Mouse (Mus musculus) myocyte (in vitro differentiated cells): ENCODE results near the gene Slc16a10. TPM values are rescaled to one million over a fixed set of nuclear protein-coding genes. Genes with fewer than 3 reads are reported as not detected.

ENCODE experiments used
- H3K27me3 ChIP-seq: one replicate; pipeline ENCODE4 v1.6.1; 2011; ENCODE audit not compliant: control insufficient read depth, insufficient read depth, insufficient read length
- H3K36me3 ChIP-seq: one replicate; pipeline ENCODE4 v1.6.1; 2011; ENCODE audit not compliant: control insufficient read depth, insufficient read depth
- H3K4me2 ChIP-seq: one replicate; pipeline ENCODE4 v1.6.1; 2011; ENCODE audit warnings: low read depth, control low read depth
- H3K4me3 ChIP-seq: one replicate; pipeline ENCODE4 v1.5.1; 2011; ENCODE audit warnings: mild to moderate bottlenecking, control low read depth, moderate library complexity
- H3K79me2 ChIP-seq: one replicate; pipeline ENCODE4 v1.6.1; 2011; ENCODE audit not compliant: control insufficient read depth, insufficient read depth
- H3ac ChIP-seq: one replicate; pipeline ENCODE4 v1.6.1; 2011; ENCODE audit not compliant: control insufficient read depth, insufficient read length
- CEBPB ChIP-seq: IDR thresholded peaks from 2 replicates; pipeline ENCODE4 v1.6.1; 2011; ENCODE audit warnings: mild to moderate bottlenecking, moderate library complexity; ENCODE audit not compliant: poor library complexity, insufficient read depth, severe bottlenecking
- E2F4 ChIP-seq: IDR thresholded peaks from one replicate; pipeline ENCODE4 v1.6.1; 2011; ENCODE audit warnings: mild to moderate bottlenecking, control low read depth, moderate library complexity; ENCODE audit not compliant: insufficient read depth
- MAX ChIP-seq: IDR thresholded peaks from one replicate; pipeline ENCODE4 v1.6.1; 2011; ENCODE audit warnings: low read depth, mild to moderate bottlenecking, control low read depth
- MYOD1 ChIP-seq, 3 experiments: IDR thresholded peaks; one replicate each; pipeline ENCODE4 v1.6.1; 2011; ENCODE audit warnings: control low read depth in 2 of 3, low read depth in 2 of 3, mild to moderate bottlenecking in 2 of 3, moderate library complexity in 1 of 3; ENCODE audit not compliant: insufficient read length in 2 of 3, control insufficient read depth in 1 of 3
- MYOG ChIP-seq, 3 experiments: IDR thresholded peaks; one replicate each; pipeline ENCODE4 v1.6.1; 2011; ENCODE audit warnings: control low read depth in 2 of 3, low read depth in 2 of 3, mild to moderate bottlenecking in 2 of 3; ENCODE audit not compliant: insufficient read length in 2 of 3, control insufficient read depth in 1 of 3, insufficient read depth in 1 of 3
- POLR2A ChIP-seq: IDR thresholded peaks from one replicate; pipeline ENCODE4 v1.6.1; 2011; ENCODE audit warnings: low read depth, mild to moderate bottlenecking, control low read depth, moderate library complexity; ENCODE audit not compliant: insufficient read length
- POLR2AphosphoS2 ChIP-seq: IDR thresholded peaks from one replicate; pipeline ENCODE4 v1.6.1; 2011; ENCODE audit warnings: low read depth, control low read depth; ENCODE audit not compliant: insufficient read length
- REST ChIP-seq: IDR thresholded peaks from one replicate; pipeline ENCODE4 v1.6.1; 2011; ENCODE audit warnings: mild to moderate bottlenecking, control low read depth, moderate library complexity; ENCODE audit not compliant: insufficient read depth, insufficient read length
- SRF ChIP-seq: IDR thresholded peaks from one replicate; pipeline ENCODE4 v1.6.1; 2011; ENCODE audit warnings: low read depth; ENCODE audit not compliant: control insufficient read depth, insufficient read length
- TCF12 ChIP-seq: IDR thresholded peaks from one replicate; pipeline ENCODE4 v1.6.1; 2011; ENCODE audit warnings: mild to moderate bottlenecking, control low read depth; ENCODE audit not compliant: poor library complexity, insufficient read depth, severe bottlenecking
- TCF3 ChIP-seq: IDR thresholded peaks from one replicate; pipeline ENCODE4 v1.6.1; 2011; ENCODE audit warnings: low read depth, control low read depth; ENCODE audit not compliant: insufficient read length
- USF1 ChIP-seq: IDR thresholded peaks from one replicate; pipeline ENCODE4 v1.6.1; 2011; ENCODE audit warnings: low read depth, mild to moderate bottlenecking, control low read depth, moderate library complexity
- polyA plus RNA-seq: library from polyadenylated mRNA; unstranded; fragments of >200 nt; fragmentation: generic; extraction: Trizol; gene quantifications from one replicate; pipeline ENCODE4 v1.2.1, GENCODE M21; 2012; ENCODE audit warnings: missing spikeins

Gene Slc16a10
- polyA plus RNA-seq, 1 experiment, result 3.5 TPM

- TF ChIP-seq TCF12 (no peak), E2F4 (no peak), MYOD1 (IDR thresholded peaks at IDR 0.05; ENCODE audit: control insufficient read depth in 1 of 3, insufficient read length in 2 of 3, low read depth in 2 of 3) (no peak), TCF3 (no peak), MYOG (IDR thresholded peaks at IDR 0.05; ENCODE audit: control insufficient read depth in 1 of 3, insufficient read depth in 1 of 3, insufficient read length in 2 of 3, low read depth in 2 of 3) (no peak), CEBPB (no peak), SRF (no peak)
- H3K4me3 ChIP-seq, result no peak overlapping the region
- no peak overlapping the region for H3ac ChIP-seq
- H3K27me3 ChIP-seq, result no peaks in the 10 kb centered on the region
- no peaks in the 10 kb centered on the region for H3K79me2 ChIP-seq
- no peaks in the 10 kb centered on the region for H3K36me3 ChIP-seq
- H3K4me2 ChIP-seq, result no peak overlapping the region
Observed at GRCm38 (mm10) chr10:40109520-40109919, 32.5 kb downstream of the Slc16a10 start.

GRCm38 (mm10) chr10:40108992-40109391, 33.1 kb downstream of the Slc16a10 start:
- Histone ChIP-seq H3K79me2 (no peaks in the 10 kb centered on the region), H3K36me3 (no peaks in the 10 kb centered on the region), H3ac (no peak overlapping the region), H3K27me3 (no peaks in the 10 kb centered on the region), H3K4me3 (no peak overlapping the region), H3K4me2 (no peak overlapping the region)
- TF ChIP-seq MYOD1 (IDR thresholded peaks at IDR 0.05; ENCODE audit: control insufficient read depth in 1 of 3, insufficient read length in 2 of 3, low read depth in 2 of 3) (peak in 2 of 3 experiments; percentile 9 to 16), MYOG (IDR thresholded peaks at IDR 0.05; ENCODE audit: control insufficient read depth in 1 of 3, insufficient read depth in 1 of 3, insufficient read length in 2 of 3, low read depth in 2 of 3) (no peak)

GRCm38 (mm10) chr10:40107995-40108394, 34.1 kb downstream of the Slc16a10 start:
- Histone ChIP-seq H3K79me2 (no peaks in the 10 kb centered on the region), H3K27me3 (no peaks in the 10 kb centered on the region), H3K36me3 (no peaks in the 10 kb centered on the region), H3ac (no peak overlapping the region), H3K4me3 (no peak overlapping the region), H3K4me2 (peak overlapping the region; percentile 21)
- TF ChIP-seq MYOD1 (IDR thresholded peaks at IDR 0.05; ENCODE audit: control insufficient read depth in 1 of 3, insufficient read length in 2 of 3, low read depth in 2 of 3) (no peak), MAX (no peak), TCF3 (no peak), CEBPB (no peak), MYOG (IDR thresholded peaks at IDR 0.05; ENCODE audit: control insufficient read depth in 1 of 3, insufficient read depth in 1 of 3, insufficient read length in 2 of 3, low read depth in 2 of 3) (no peak), REST (no peak), SRF (no peak), TCF12 (no peak), E2F4 (no peak), USF1 (no peak), POLR2A (no peak), POLR2AphosphoS2 (no peak)

- Histone ChIP-seq H3K4me2 (no peak overlapping the region), H3K27me3 (no peaks in the 10 kb centered on the region), H3K36me3 (no peaks in the 10 kb centered on the region), H3ac (no peak overlapping the region), H3K4me3 (no peak overlapping the region), H3K79me2 (no peaks in the 10 kb centered on the region)
- TF ChIP-seq MYOG (IDR thresholded peaks at IDR 0.05; ENCODE audit: control insufficient read depth in 1 of 3, insufficient read depth in 1 of 3, insufficient read length in 2 of 3, low read depth in 2 of 3), result no peak
Observed at GRCm38 (mm10) chr10:40105174-40105573, 36.9 kb downstream of the Slc16a10 start.

- Histone ChIP-seq H3K4me3 (no peak overlapping the region), H3K4me2 (no peak overlapping the region)
Observed at GRCm38 (mm10) chr10:40103790-40104189, 38.3 kb downstream of the Slc16a10 start.

GRCm38 (mm10) chr10:40102986-40103385, 39.1 kb downstream of the Slc16a10 start:
- H3K4me2 ChIP-seq, result no peak overlapping the region
- no peak overlapping the region for H3K4me3 ChIP-seq
- TF ChIP-seq USF1, result no peak
- no peak for TF ChIP-seq TCF3
- TF ChIP-seq POLR2A, result no peak
- no peak for TF ChIP-seq POLR2AphosphoS2
- H3K79me2 ChIP-seq, result no peaks in the 10 kb centered on the region
- no peak overlapping the region for H3ac ChIP-seq
- H3K36me3 ChIP-seq, result no peaks in the 10 kb centered on the region
- H3K27me3 ChIP-seq, result no peaks in the 10 kb centered on the region

More at GRCm38 (mm10) chr10:40103790-40104189, 38.3 kb downstream of the Slc16a10 start:
- Histone ChIP-seq H3K79me2 (no peaks in the 10 kb centered on the region), H3K36me3 (no peaks in the 10 kb centered on the region), H3K27me3 (no peaks in the 10 kb centered on the region), H3ac (no peak overlapping the region)
- TF ChIP-seq POLR2A, result no peak
- no peak for TF ChIP-seq TCF3
- no peak for TF ChIP-seq MYOD1 (IDR thresholded peaks at IDR 0.05; ENCODE audit: control insufficient read depth in 1 of 3, insufficient read length in 2 of 3, low read depth in 2 of 3)
- no peak for TF ChIP-seq TCF12
- TF ChIP-seq MYOG (IDR thresholded peaks at IDR 0.05; ENCODE audit: control insufficient read depth in 1 of 3, insufficient read depth in 1 of 3, insufficient read length in 2 of 3, low read depth in 2 of 3), result no peak
